Mouse (Mus musculus) stomach, embryonic 14.5 days (tissue): ENCODE data around the gene Olfr93. TPM values are rescaled to one million over a fixed set of nuclear protein-coding genes. Genes with fewer than 3 reads are reported as not detected.

Experiments used
- ATAC-seq: fragments of 200-750 bp; cut with Nextera tagmentation; 2 replicates; pipeline ENCODE4 v1.8.0; 2017; ENCODE audit warnings: low read depth, moderate TSS enrichment; ENCODE audit not compliant: insufficient number of reproducible peaks, insufficient read depth, low FRiP score
- H3K27ac ChIP-seq: fragments of 300-500 bp; sonication (generic); 2 replicates; pipeline ENCODE4 v1.5.1; 2014; ENCODE audit warnings: mild to moderate bottlenecking, low read length, moderate library complexity, mixed read lengths
- H3K27me3 ChIP-seq: fragments of 300-500 bp; sonication (generic); 2 replicates; pipeline ENCODE4 v1.6.1; 2014; ENCODE audit warnings: low read length, control low read depth, mixed read lengths; ENCODE audit not compliant: control insufficient read depth, insufficient read depth
- H3K36me3 ChIP-seq: fragments of 300-500 bp; sonication (generic); 2 replicates; pipeline ENCODE4 v1.6.1; 2014; ENCODE audit warnings: mild to moderate bottlenecking, control low read depth, low read length, moderate library complexity, mixed read lengths; ENCODE audit not compliant: control insufficient read depth, insufficient read depth
- H3K4me1 ChIP-seq: fragments of 300-500 bp; sonication (generic); 2 replicates; pipeline ENCODE4 v1.6.1; 2014; ENCODE audit warnings: low read length, control low read depth, mixed read lengths; ENCODE audit not compliant: control insufficient read depth, insufficient read depth
- H3K4me2 ChIP-seq: fragments of 300-500 bp; sonication (generic); replicated peaks from 2 replicates; pipeline ENCODE4 v1.6.1; 2014; ENCODE audit warnings: low read depth, low read length, control low read depth
- H3K4me3 ChIP-seq: fragments of 300-500 bp; sonication (generic); 2 replicates; pipeline ENCODE4 v1.5.1; 2014; ENCODE audit warnings: low read depth, low read length, control low read depth
- H3K9ac ChIP-seq: fragments of 300-500 bp; sonication (generic); replicated peaks from 2 replicates; pipeline ENCODE4 v1.6.1; 2014; ENCODE audit warnings: low read depth, mild to moderate bottlenecking, control low read depth, low read length, moderate library complexity, mixed read lengths
- H3K9me3 ChIP-seq: fragments of 300-500 bp; sonication (generic); 2 replicates; pipeline ENCODE4 v1.6.1; 2016; ENCODE audit warnings: low read depth, low read length, control low read depth; ENCODE audit not compliant: control insufficient read depth
- WGBS: fragments of 180-500 bp; shearing (Covaris S2); extraction: QIAGEN DNeasy Blood & Tissue Kit; methylation state at CpG from one replicate; pipeline ENCODE4 v1.1.7; 2014; 5-methylcytosine and 5-hydroxymethylcytosine counted together
- polyA plus RNA-seq: library from polyadenylated mRNA; unstranded; fragments of >200 nt; fragmentation: Nextera tagmentation; extraction: Ambion mirVana; gene quantifications from 2 replicates; pipeline ENCODE4 v1.2.1, GENCODE M21; 2014

Gene Olfr93
- not detected in 2 replicates for polyA plus RNA-seq

- no peak within 1 kb of the TSS for H3K9ac ChIP-seq
- no peak within 1 kb of the TSS for H3K4me2 ChIP-seq
- H3K36me3 ChIP-seq: no peaks in the 10 kb centered on the region
- H3K4me1 ChIP-seq: no peaks in the 10 kb centered on the region
- no peak for ATAC-seq
- no peak within 1 kb of the TSS for H3K27ac ChIP-seq
- H3K27me3 ChIP-seq: no peaks in the 10 kb centered on the region
- no peaks in the 10 kb centered on the region for H3K9me3 ChIP-seq
- no peak within 1 kb of the TSS for H3K4me3 ChIP-seq
Measured at GRCm38 (mm10) chr17:37161394-37161793, at the start of gene Olfr93. Olfr93 (minus strand) TSS chr17:37161494.

- Histone ChIP-seq H3K4me2 (no peak overlapping the region), H3K27me3 (no peaks in the 10 kb centered on the region), H3K27ac (no peak overlapping the region), H3K9ac (no peak overlapping the region), H3K9me3 (no peaks in the 10 kb centered on the region), H3K36me3 (no peaks in the 10 kb centered on the region), H3K4me3 (no peak overlapping the region), H3K4me1 (no peaks in the 10 kb centered on the region)
- 26% methylated on average over 3 of the region's 3 CpGs for WGBS
- no peak for ATAC-seq
Measured at GRCm38 (mm10) chr17:37203917-37204236, 42.6 kb upstream of the Olfr93 start.

GRCm38 (mm10) chr17:37203206-37203916, 42.1 kb upstream of the Olfr93 start:
- H3K27me3 ChIP-seq: 0 out of 2 replicates have a peak, but pooled peaks cover under 1% of the 10 kb centered on the region
- under 1% methylated on average over 4 of the region's 4 CpGs for WGBS
- H3K36me3 ChIP-seq: no peaks in the 10 kb centered on the region
- no peak overlapping the region for H3K27ac ChIP-seq
- H3K9ac ChIP-seq: no peak overlapping the region
- no peak overlapping the region for H3K4me2 ChIP-seq
- no peak overlapping the region for H3K4me3 ChIP-seq
- H3K9me3 ChIP-seq: no peaks in the 10 kb centered on the region
- no peak for ATAC-seq
- no peaks in the 10 kb centered on the region for H3K4me1 ChIP-seq

- no peaks in the 10 kb centered on the region for H3K9me3 ChIP-seq
- no peaks in the 10 kb centered on the region for H3K4me1 ChIP-seq
- H3K4me2 ChIP-seq: no peak within 1 kb of the TSS
- no peak for ATAC-seq
- H3K36me3 ChIP-seq: no peaks in the 10 kb centered on the region
- WGBS: 71% methylated on average over 2 of the region's 2 CpGs
- H3K4me3 ChIP-seq: no peak within 1 kb of the TSS
- H3K27ac ChIP-seq: no peak within 1 kb of the TSS
- peaks cover 19% of the 10 kb centered on the region; the same call in 1 of the 2 replicates for H3K27me3 ChIP-seq
- no peak within 1 kb of the TSS for H3K9ac ChIP-seq
Measured at GRCm38 (mm10) chr17:37200894-37201293, 39.6 kb upstream of the Olfr93 start, which contains the start of gene Olfr94. Olfr94 (minus strand) TSS chr17:37200994.

- H3K27me3 ChIP-seq: peaks cover 19% of the 10 kb centered on the region; the same call in 1 of the 2 replicates
Measured at GRCm38 (mm10) chr17:37196845-37197724, 35.8 kb upstream of the Olfr93 start.

GRCm38 (mm10) chr17:37194782-37195181, 33.5 kb upstream of the Olfr93 start:
- Histone ChIP-seq H3K9me3 (no peaks in the 10 kb centered on the region), H3K4me2 (no peak overlapping the region), H3K27ac (no peak overlapping the region), H3K9ac (no peak overlapping the region), H3K27me3 (peaks cover 19% of the 10 kb centered on the region; the same call in 1 of the 2 replicates), H3K4me3 (no peak overlapping the region), H3K4me1 (no peaks in the 10 kb centered on the region), H3K36me3 (no peaks in the 10 kb centered on the region)
- ATAC-seq: no peak
- 80% methylated on average over 5 of the region's 5 CpGs for WGBS

More at GRCm38 (mm10) chr17:37196845-37197724, 35.8 kb upstream of the Olfr93 start:
- peak; percentile 85 for ATAC-seq
- no peak overlapping the region for H3K9ac ChIP-seq
- H3K4me3 ChIP-seq: peak overlapping the region; percentile 46
- peak overlapping the region; percentile 85 for H3K4me2 ChIP-seq
- H3K27ac ChIP-seq: no peak overlapping the region
- under 1% methylated on average over 77 of the region's 77 CpGs for WGBS
- no peaks in the 10 kb centered on the region for H3K36me3 ChIP-seq
- H3K4me1 ChIP-seq: no peaks in the 10 kb centered on the region
- H3K9me3 ChIP-seq: no peaks in the 10 kb centered on the region

GRCm38 (mm10) chr17:37193656-37194055, 32.4 kb upstream of the Olfr93 start, which contains the start of gene Ubd:
Ubd (plus strand) TSS chr17:37193892.
- no peak within 1 kb of the TSS for H3K4me2 ChIP-seq

GRCm38 (mm10) chr17:37193032-37193431, 31.7 kb upstream of the Olfr93 start:
- Histone ChIP-seq H3K9ac (no peak overlapping the region), H3K9me3 (no peaks in the 10 kb centered on the region), H3K27me3 (peaks cover 15% of the 10 kb centered on the region; the same call in 1 of the 2 replicates), H3K4me2 (no peak overlapping the region), H3K36me3 (no peaks in the 10 kb centered on the region), H3K4me3 (no peak overlapping the region), H3K27ac (no peak overlapping the region), H3K4me1 (no peaks in the 10 kb centered on the region)
- ATAC-seq: no peak

More at GRCm38 (mm10) chr17:37193656-37194055, 32.4 kb upstream of the Olfr93 start, which contains the start of gene Ubd:
- Histone ChIP-seq H3K4me3 (no peak within 1 kb of the TSS), H3K9ac (no peak within 1 kb of the TSS), H3K36me3 (no peaks in the 10 kb centered on the region), H3K27ac (no peak within 1 kb of the TSS), H3K27me3 (peaks cover 19% of the 10 kb centered on the region; the same call in 1 of the 2 replicates), H3K4me1 (no peaks in the 10 kb centered on the region), H3K9me3 (no peaks in the 10 kb centered on the region)
- no peak for ATAC-seq
- 77% methylated on average over 2 of the region's 2 CpGs for WGBS
